Mouse (Mus musculus) cerebellum, adult 9-11 months (tissue): ENCODE data around the gene Cat.

ENCODE experiments used
- DNase-seq: peaks from one replicate; pipeline ENCODE4 v3.0.0; 2022

The Cat gene

DNA sequence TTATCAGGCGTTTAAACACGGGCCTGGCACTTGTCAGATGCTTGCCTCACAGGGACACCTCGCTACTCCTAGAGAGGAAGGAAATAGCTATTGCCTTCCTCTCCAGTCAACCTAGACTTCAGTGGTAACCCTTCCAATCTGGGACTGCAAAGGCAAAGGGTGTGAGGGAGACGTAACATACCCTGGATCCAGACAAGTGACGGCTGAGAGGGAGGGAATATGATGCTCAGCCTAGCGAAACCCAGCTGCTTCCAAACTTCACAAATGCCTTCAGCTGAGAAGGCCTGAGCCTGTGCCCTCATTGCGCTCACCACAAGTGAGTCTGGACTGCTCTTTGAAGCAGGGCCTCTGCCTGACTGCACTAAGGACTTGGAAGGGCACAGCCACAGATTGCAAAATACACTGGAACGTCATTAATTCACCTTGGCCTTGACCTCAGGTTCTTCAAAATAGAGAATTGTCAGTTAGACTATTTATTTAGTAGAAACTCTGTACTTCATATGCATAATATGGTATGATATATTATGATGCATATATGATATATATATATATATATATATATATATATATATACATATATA, 52.2 kb downstream of the Cat start:
- no peak for DNase-seq

DNA sequence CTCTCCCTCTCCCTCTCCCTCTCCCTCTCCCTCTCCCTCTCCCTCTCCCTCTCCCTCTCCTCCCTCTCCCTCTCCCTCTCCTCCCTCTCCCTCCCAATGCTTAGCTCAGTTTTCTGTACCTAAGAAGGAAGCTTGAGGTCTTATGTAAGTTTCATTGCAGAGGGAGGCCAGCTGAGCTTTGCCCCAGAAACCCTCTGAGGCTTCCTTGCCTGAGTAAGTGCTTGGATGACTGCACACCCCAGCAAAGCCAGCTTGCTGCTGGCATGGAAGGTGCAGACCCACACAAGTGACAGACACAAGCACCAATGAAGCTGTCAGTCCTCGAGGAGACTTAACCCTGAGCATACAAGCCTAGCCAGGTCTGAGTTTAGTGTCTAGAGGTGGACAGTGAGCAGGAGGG, 54.2 kb downstream of the Cat start:
- no peak for DNase-seq

DNA sequence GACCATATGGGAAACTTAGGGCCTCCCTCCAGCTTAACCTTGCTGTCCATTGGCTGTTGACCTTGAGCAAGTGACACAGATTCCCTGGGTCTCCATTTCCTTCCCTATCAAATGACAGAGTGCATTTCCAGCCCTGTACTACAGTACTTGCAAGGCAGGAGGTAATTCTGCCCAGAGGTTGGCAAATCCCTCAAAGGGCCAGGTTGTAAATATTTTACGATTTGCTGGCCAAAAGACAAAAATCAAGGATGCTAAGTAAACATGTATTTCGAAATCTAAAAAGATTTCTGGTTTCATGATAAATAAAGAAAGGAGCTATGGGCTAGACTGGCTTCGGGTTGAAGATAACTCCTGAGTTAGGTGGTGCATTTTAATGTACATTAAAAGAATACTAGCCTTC, 56.6 kb downstream of the Cat start:
- no peak for DNase-seq

DNA sequence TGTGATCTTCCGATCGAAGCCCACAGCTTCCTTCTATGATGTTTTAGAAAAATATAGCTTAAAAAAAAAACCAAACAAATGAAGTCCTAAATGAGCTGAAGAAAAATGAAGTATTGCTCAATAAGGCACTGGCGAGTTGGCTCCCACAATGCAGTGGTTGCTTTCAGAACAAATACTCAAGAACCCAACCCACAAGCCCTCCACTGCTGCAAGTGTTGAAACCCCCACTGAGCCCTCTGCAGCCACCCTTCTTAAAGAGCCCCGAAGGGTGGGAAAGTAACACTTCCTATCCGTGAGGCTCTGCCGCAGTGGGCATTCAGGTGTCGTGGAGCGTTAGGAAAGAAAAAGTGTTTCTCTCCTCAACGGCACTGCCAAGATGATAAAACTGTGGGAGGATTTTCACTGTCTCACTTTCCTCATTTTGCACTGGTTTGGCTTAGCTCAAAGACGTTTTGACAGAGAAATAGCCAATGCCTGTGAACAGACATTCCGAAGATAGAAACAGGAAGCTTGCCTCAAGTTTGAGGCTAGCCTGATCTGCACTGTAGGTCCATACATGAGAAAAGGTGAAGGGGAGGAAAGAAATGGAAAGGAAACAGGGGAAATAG, 59.4 kb downstream of the Cat start:
- DNase-seq: no peak

DNA sequence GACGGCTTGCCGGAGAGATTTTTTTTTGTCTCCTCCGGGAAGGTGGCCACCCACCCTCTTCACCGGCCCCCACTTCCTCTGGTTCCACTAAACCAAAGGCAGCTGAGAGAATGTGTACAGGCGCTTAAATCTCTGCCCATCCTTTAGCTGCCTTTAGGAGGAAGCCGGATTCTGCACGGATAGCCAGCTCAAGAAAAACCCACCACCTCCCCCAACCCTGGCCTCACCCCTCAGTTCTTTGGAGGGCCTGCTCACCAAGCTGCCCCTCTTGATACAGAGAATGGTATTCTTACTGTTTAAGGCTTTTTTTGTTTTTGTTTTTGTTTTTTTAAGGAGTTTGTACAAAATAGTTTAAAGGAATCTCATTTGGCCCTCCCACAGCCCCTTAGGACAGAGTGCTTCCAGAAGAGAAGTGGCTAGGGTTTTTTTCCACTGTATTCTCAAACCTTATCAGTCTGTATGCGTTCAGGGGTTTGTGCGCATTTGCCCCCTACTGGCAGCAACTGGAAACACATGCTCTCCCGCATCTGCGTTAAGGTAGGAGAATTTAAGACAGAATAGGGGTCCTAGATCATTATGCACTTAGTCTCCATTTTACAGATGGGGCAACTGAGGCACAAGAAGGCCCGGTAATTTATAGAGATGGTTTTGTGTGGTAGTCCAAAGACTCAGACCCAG, 60.5 kb downstream of the Cat start:
- peak; percentile 24 for DNase-seq

DNA sequence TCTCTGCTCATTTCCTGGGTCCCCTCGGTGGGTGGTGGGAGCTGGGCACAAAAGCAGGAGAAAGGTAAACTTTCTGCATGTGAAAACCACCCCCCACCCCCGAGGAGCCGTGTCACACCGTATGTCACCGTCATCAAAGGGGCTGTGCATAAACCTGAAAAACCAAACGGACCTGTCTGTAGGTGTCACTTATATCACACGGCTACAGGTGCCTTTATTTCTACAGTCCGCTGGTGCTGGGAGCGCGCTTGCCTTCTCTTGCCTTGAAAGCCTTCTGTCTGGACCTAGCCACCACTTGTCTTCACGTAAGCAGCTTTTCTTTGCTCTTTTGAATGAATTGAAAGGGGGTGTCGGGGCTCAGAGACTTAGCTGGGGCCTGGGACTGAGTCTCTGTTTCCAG, 61.1 kb downstream of the Cat start:
- DNase-seq: no peak

DNA sequence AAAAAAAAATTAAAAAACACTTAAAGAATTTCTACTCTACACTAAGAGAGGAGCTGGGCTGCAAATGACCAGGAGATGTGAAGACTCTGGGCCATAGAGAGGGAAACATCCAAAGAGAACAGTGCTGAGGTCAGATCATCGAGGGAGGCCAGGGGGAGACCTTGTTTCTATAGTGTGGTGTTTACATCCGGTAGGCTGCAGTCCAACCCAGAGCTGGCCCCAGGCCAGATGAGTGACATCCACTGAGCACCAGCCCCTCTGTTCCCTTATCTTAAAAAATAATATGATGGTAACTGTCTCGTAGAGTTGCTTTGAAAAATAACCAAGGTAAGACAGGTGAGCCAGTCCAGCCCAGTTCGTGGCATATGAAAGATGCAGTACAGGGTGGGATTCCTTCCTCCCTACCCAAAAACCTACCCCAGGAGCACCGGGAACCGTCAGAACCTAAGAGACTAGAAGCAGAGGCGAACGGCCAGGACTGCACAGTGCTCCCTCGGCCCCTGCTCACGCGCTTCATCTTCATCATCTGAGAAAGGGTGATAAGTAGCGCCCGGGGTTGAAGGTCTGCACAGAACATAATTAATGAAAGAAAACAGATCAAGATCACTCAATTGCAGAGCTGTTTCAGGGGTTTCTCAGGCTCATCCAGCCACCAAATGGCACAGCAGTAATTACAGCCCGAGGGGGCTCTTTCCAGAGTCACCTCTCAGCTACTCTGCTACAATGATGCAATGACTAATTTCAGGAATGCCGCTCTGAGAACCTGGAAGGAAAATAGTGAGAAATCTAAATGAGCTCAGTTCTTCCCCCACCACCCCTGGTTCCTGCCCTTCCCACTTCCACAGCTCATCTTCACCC, 64.1 kb downstream of the Cat start:
- DNase-seq: no peak

DNA sequence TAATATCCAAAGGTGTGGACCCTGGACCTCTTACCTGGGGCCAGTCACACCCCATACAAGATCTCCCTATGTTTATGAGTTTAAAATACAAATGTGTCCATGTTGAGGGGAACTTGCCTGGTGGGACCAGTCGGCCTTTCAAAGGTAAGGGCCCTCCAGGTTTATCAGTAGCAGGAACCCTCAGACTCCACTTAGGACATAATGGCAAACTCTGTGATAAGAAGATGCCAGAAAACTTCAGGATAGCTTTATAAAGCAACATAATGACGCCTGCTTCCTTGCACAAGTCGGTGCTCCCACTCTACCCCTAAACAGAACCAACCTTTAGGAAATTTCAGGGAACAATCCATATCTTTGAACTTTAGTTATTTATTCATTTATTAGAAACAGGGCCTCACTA, 69.2 kb downstream of the Cat start:
- no peak for DNase-seq

DNA sequence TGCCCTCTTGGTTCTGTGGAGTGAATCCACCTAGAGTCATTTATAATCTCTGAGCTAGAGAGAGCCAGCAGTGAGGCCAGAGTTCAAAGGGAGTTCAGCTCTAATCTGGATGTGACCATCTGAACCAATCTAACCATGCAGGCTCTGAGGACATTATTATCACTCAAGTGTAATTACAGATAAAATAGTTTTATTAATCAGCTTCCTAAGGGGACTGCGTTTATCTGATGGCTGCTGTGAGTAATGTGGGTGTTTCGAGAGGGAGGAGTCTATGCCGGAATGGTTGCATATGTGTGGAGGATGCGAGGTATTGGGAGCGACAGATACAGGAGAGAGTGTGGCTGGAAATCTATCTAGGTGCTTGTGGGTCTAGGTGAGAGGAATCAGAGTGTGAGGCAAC, 71.6 kb downstream of the Cat start:
- DNase-seq: no peak

DNA sequence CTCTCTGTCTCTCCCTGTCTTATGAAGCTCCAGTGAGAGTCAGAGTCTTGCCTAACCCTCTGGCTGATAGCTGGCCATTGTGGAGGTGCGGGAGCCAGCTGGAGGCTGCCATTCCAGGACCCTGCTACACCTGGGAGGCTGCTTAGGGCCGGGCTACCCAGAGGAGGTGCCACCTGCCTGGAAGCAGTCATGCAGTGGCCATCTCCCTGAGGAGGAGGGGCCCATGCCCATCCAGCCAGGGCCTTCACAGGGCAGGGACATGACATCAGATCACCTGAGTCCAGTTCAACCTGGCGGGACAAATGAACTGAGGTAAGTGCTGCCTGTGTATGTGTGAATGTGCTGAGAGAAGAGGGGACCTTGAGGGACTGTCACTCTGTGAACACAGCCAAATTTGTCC, 73.1 kb downstream of the Cat start:
- DNase-seq: no peak

DNA sequence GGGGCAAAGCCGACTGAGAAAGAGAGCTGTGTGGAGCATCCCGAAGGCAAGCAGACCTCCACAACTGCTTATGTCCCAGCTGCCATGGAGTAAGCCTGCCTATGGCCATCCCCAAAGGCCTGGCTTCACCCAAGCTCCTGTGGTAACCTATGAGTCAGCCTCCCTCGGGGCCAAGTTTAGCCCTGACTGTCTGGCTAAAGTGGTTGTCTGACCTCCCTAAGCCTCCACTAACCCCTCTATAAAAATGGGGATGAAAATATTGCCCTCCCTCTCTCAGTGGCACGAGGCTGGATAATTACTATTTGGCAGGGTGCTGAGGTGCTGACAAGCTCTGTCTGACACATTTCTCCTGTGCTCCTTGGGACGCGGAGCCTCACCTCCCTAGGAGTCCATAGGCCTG, 73.6 kb downstream of the Cat start, which contains the start of gene Elf5:
Gene Elf5 (plus strand): TSS at position 341 of the 400 bp plus-strand sequence.
- DNase-seq: no peak

DNA sequence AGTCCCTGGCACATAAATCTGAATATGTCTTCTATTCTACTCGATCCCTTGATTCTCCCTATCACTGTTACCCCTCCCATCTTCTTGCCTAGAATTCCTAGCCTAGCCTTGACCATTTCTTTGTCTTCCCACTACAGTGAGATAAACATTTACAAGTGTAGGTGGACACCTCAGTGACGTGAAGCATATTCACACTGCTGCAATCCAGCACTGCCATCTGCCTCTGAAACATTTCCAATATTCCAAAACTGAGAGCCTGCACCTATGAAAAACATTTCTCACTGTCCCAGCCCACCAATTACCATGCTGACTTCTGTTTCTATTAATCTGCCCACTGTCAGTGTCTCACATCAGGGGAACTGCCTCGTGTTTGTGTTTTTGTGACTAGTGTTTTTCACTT, 78.7 kb downstream of the Cat start:
- no peak for DNase-seq
